Mouse (Mus musculus): ENCODE measurements around the gene Tex12. TPM values are rescaled to one million over a fixed set of nuclear protein-coding genes. Genes with fewer than 3 reads are reported as not detected.

The Tex12 gene
- not detected in 2 replicates for polyA plus RNA-seq (2012; ENCODE audit: low replicate concordance)

DNA sequence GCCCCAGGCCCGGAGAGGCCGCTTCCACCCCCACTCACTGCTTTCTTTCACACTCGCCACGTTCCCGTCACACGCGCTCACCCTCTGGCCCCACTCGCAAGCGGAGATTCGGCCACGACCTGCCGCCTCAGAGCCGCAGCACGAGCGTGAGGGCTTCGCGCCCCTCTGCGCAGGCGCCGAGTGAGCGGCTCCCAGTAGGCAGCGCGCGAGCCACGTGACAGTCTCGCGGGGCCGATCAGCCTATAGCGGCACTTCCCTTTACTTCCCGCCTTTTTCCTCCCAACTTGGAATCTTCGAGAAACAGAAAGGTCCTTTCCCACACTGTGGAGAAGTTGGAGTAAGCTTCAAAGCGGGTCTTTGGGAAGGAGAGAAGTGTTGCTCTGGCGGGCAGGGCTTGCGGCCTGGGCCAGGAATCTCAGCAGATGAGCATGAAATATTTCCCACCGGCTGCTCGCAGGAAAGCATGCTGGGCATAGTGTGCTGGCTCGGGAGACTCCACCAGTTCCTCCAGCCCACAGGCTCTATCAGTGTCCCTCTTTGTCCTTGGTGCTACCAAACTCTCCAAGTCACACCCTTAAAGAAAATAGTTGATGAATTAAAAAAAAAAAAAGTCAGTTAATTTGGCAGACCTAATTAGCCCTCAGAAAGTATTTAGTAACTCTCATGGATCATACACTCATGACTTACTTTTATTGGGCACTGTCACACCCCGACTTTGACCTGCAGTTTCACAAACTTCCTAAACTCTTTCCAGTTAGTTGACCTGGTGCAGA lies at the start of gene Tex12:
TSS of gene Tex12 (minus strand) at position 181 of the 773 bp plus-strand sequence.

DNA sequence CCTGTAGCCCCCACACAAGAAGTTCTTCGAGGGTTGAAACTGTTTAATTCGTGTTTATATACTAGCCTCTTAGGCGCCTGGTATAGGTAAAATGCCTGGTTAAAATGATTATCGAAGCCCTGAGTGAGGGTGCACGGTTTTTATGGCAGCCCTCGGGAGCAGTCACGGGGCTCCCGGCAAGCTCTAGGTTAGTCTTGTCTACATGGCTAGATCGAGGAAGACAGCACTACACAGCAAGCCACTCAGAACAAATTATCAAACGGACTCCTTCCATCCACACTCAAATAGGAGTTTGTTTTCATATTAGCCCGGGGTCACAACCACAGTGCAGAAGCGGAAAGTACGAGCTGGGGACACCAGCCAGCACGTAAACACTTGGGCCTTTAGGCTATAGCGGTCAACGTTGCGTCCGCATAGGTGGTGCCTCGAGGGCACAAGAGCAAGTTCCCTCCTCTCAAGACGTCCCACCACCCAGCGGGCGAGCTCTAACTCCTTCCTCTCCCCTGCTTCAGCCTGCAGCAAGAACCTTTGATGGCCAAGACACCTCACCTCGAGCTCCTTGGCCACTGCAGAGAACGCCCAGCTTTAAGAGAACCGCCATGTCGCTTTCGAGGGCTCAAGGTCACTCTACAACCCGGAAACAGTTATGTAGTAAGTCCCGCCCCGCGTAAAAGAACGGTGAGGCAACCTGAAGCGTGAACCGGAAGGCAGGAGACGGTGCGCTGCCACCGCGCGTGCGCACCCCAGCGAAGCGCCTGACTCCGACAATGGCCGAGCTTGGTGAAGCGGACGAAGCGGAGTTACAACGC lies 42.3 kb upstream of the Tex12 start, which contains the start of the genes Sdhd and Timm8b:
TSS of gene Sdhd (minus strand) at position 624 of the 809 bp plus-strand sequence.
TSS of gene Timm8b (plus strand) at position 722 of the 809 bp plus-strand sequence.

DNA sequence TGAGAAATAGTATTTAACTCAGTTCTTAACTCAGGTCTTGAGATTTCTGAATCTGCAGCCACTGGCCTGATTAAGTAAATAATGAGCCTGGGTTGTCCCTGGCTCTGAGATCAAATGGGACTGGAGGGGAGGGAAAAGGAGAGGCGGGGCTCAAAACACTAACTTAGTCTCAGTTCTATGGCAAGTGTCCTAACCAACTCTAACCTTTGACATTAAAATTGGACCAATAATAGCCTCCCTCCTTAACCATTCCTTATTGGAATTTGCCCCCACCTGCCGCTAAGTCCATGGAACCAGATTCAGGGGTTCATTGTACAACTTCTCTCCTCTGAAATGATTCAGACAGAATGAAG lies 6.1 kb downstream of the Tex12 start, which contains the start of gene Bco2:
TSS of gene Bco2 (minus strand) at position 88 of the 353 bp plus-strand sequence.

DNA sequence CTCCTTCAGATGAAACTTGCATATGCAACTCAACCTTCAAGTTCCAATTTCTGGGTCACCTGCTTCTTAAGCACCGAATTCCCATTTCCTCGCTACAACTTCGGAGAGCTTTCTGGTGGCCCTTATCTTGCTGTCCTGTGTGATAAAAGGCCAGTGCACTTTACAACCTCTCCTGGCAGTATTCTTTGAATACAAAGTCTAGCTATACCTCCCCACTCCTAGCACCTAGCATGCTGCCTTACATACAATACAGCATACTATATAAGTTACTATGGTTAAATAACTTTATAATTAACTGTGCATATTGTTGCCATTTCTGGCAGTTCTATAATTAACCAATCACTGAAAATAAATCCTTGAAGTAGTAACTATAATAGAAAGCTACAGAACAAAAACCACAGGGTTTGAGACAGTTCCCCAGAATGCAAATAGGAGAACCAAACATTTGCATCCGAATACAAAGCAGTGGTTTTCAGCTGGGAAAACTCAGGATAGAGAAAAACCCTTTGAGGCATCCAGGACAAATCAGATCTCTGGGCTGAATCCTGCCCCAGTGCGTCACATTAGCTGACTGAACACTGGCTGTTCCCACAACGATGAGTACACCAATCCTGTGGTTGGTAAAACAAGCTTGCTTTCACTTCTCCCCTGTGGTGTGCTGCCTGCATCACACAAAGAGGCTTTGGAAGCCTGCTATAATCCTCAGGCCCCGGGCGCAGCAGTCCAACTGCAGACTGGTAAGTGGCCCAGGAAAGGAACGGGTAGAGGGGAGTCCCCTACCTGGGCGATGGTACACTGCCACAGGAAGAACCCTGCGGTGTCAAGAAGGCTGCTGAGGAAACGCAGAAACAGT lies 6.7 kb downstream of the Tex12 start, which contains the start of gene Il18:
TSS of gene Il18 (plus strand) at position 587 of the 853 bp plus-strand sequence.

DNA sequence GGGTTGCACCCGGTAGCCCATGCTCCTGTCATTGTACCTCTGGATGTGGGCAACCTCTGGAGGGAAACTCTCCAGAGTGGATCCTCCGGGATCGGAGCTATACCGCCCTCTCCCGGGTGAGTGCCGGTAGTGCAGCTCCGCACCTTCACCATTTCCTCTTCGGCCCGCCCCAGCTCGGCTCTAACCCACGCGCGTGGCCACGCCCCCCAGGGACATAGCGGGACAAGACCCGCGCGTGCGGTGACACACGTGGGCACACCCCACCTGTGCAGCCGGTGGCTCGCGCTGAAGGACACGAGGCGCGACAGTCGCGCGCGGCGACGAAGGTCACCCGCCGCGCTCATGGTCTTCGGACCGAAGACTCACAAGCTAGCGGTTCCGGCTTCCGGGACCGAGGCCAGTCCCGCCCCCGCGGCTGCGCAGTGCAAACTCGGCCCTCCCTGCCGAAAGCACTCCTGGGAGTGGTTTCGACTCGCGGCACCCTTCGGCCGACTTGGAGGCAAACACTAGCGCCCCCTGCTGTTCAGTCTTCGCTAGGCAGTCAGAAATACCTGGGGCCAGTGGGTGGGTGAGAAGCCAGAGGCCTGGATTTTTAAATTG lies 32.7 kb downstream of the Tex12 start, which contains the start of gene Pts:
TSS of gene Pts (minus strand) at position 432 of the 600 bp plus-strand sequence.

Other genes starting within 250 kb of the Tex12 start
- 0.93 and 13.4 TPM in 2 replicates for gene Rpl10-ps3, start 216.4 kb downstream of the Tex12 start, polyA plus RNA-seq (2012; ENCODE audit: low replicate concordance)
- gene Plet1, start 66.8 kb downstream of the Tex12 start, polyA plus RNA-seq (2012; ENCODE audit: low replicate concordance) = not detected in 2 replicates
- gene Pts, start 32.6 kb downstream of the Tex12 start, polyA plus RNA-seq (2012; ENCODE audit: low replicate concordance) = 3.7 and 9.6 TPM in 2 replicates
- gene Il18, start 6.5 kb downstream of the Tex12 start, polyA plus RNA-seq (2012; ENCODE audit: low replicate concordance) = 2.0 TPM in 1 of 2 replicates, not detected in the other
- not detected in 2 replicates for gene Bco2, start 6.1 kb downstream of the Tex12 start, polyA plus RNA-seq (2012; ENCODE audit: low replicate concordance)
- gene Sdhd, start 42.5 kb upstream of the Tex12 start, polyA plus RNA-seq (2012; ENCODE audit: low replicate concordance) = 4.9 and 64.9 TPM in 2 replicates
- 3.2 and 17.7 TPM in 2 replicates for gene Timm8b, start 42.6 kb upstream of the Tex12 start, polyA plus RNA-seq (2012; ENCODE audit: low replicate concordance)
- gene Pih1d2, start 56.0 kb upstream of the Tex12 start, polyA plus RNA-seq (2012; ENCODE audit: low replicate concordance) = 0.17 TPM in 1 of 2 replicates, not detected in the other
- gene Nkapd1, start 56.1 kb upstream of the Tex12 start, polyA plus RNA-seq (2012; ENCODE audit: low replicate concordance) = 5.4 and 6.9 TPM in 2 replicates
- gene Dlat, start 98.5 kb upstream of the Tex12 start, polyA plus RNA-seq (2012; ENCODE audit: low replicate concordance) = 59.9 and 70.1 TPM in 2 replicates
- not detected in 2 replicates for gene Dixdc1, start 178.2 kb upstream of the Tex12 start, polyA plus RNA-seq (2012; ENCODE audit: low replicate concordance)
- not detected in 2 replicates for gene 2310030G06Rik, start 185.2 kb upstream of the Tex12 start, polyA plus RNA-seq (2012; ENCODE audit: low replicate concordance)
- gene Cryab, start 190.0 kb upstream of the Tex12 start, polyA plus RNA-seq (2012; ENCODE audit: low replicate concordance) = 1.1 TPM in 1 of 2 replicates, not detected in the other
- gene Hspb2, start 191.0 kb upstream of the Tex12 start, polyA plus RNA-seq (2012; ENCODE audit: low replicate concordance) = not detected in 2 replicates
- 0.81 and 2.6 TPM in 2 replicates for gene Fdxacb1, start 206.9 kb upstream of the Tex12 start, polyA plus RNA-seq (2012; ENCODE audit: low replicate concordance)
- 4.8 and 6.6 TPM in 2 replicates for gene Alg9, start 213.7 kb upstream of the Tex12 start, polyA plus RNA-seq (2012; ENCODE audit: low replicate concordance)
- 1.2 and 1.5 TPM in 2 replicates for gene 1110032A03Rik, start 214.2 kb upstream of the Tex12 start, polyA plus RNA-seq (2012; ENCODE audit: low replicate concordance)

Measured in leukemia stem cell, adult 10-12 weeks (primary cell).